Mouse (Mus musculus) thymus, adult 2 months (tissue): ENCODE measurements around the gene Smim5.

Experiments used
- CTCF ChIP-seq: fragments of 200-500 bp; IDR thresholded peaks from 2 replicates; pipeline ENCODE4 v1.5.1; 2012; ENCODE audit warnings: mild to moderate bottlenecking, control low read depth, low read length, moderate library complexity, borderline replicate concordance; ENCODE audit not compliant: control insufficient read depth, poor library complexity, insufficient read depth; ENCODE audit errors: extremely low read depth
- POLR2A ChIP-seq: fragments of 200-500 bp; IDR thresholded peaks from 2 replicates; pipeline ENCODE4 v1.6.1; 2012; ENCODE audit warnings: mild to moderate bottlenecking, low read length, control low read depth, moderate library complexity; ENCODE audit not compliant: control insufficient read depth, poor library complexity, insufficient read depth; ENCODE audit errors: extremely low read depth

DNA sequence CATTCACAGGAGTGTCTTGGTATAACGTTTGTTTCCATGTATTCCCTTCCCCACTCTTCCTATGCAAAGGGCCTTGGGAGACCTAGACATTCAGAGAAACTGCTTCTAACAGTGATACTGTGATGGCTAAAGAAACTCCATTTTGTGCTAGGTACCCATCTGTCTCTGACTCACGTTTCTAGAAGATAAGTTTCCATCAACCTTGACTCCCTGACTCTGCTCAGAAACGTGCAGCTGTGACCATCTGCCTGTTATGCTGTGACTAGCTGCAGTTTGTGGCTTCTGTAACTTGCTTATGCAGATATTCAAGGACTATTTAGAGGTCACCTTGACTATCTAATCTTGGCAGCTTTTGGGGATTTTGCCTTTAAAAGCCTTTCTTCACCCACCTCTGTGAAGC lies 31.5 kb downstream of the Smim5 start:
- TF ChIP-seq POLR2A (no peak), CTCF (no peak)
